Mouse (Mus musculus) urinary bladder, postnatal 10 days (tissue): ENCODE data around the gene Slc28a3.
A peak's percentile ranks its signal among the peaks of the same experiment; 100 is the strongest.

ENCODE experiments used
- DNase-seq: peaks from one replicate; pipeline ENCODE4 v3.0.0; 2022; ENCODE audit warnings: low spot score

The Slc28a3 gene

DNA sequence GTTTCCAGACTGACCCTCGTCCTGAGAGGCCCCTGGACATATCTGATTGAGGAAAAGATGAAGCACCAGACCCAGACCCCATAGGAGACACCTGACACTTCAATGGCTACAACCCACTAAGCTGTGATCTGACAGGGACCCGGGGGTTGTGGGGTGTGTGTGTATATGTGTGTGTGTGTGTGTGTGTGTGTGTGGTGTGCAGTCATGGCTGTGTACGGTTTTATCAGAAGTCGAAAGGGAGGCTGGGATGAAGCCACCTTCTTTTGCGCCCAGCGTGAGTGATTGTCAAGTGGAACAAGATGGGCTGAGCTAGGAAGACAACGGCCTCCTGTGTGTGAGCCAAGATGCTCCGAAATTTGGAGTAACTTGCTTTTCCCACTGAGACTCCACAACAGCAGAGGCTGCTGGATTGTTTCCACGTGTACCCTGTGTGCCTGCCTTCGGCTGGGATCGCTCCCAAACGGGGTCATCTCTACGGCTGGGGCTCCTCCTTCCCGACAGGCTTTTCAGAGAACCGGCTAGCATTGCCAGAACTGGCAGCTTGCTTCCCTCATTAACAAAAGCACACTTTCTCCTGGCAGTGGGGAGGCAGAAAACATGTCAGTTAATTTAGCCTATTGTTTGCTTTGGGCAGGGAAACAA, 50.1 kb downstream of the Slc28a3 start:
- DNase-seq, result no peak

DNA sequence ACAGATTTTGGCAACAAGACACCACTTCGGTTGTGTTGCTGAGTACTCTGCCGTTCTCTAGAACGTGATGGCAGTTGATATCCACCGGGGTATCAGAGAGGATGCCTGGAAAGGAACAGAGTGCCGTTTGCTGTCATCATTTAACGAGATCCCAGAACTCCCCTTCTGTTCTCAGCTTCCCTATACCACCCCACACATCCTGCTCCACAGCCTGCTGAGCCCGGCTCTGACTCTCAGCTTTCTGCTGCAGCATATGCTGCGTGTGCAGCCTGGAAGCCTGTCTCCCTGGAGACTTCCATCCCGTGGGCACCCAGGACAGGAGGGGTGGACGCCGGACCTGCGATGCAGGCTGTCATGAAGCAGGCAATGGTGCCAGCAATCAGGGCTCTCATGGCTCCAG, 52.5 kb downstream of the Slc28a3 start:
- no peak for DNase-seq

DNA sequence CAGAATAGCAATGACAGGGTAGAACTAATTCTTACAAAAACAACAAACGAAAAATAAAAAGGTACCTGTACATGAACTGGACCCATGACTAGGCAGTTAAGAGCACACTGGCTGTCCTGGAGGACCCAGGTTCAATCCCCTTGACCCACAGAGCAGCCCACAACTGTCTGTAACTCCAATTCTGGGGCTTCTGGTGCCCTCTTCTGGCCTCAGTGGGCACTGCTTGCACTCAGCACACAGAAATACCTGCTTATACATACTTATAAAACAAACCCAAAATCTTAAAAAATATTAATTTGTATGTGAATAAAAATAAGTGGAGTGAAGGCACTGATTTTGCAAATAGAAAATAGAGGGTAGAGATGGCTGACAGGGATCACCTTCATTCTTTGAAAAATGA, 54.7 kb downstream of the Slc28a3 start:
- DNase-seq, result no peak

DNA sequence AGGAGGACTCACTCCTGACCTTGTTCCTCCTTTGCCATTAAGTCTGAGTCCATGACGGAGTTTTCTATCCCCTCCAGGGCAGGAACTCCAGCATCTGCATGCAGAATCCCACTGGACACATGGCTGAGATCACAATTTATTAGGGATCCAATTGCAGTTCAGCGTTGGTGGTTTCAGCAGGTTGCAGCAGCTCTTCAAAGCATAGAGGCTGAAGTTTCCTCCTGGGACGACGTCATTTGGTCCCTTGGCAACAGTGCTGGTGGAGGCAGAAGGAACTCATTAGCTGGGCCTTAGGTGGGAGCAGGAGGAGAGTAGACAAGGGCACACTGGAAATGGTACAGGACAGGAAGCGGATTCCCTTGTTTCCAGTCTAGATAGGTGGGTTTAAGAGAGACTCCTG, 55.1 kb downstream of the Slc28a3 start:
- no peak for DNase-seq

DNA sequence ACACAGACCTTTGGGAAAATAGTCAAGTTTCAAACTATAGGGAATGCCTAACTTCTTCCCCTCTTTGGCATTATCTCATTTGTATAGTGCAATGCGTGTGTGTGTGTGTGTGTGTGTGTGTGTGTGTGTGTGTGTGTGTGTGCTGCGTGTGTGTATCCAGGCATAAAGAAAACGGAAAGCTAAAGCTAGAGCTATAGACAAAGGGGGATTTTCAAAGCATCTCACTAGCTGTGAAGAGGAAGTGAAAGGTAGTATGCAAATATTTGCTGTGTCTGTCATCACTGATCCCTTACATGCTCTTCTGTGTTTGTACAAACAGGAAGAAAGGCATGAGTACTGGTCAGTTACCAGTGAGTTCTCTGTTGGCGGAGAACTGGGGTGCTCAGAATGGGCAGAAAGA, 58.8 kb downstream of the Slc28a3 start:
- no peak for DNase-seq

DNA sequence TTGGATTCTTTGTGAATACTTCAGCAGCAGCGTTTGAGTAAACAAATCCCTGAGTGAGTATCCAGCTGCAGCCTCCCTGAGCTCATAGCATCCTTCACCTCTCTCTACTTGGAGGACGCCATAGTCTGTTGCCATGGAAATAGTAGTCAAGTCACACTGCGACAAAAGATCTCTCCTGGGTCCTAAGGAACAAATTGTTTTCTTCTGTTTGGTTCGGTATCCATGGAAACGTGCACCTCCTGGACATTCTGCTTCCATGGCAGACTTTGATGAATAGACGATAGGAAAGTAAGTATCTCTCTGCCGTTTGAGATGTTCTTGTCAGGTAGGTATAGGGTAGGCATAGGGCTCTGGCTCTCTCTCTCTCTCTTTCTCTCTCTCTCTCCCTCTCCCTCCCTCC, 63.1 kb downstream of the Slc28a3 start:
- DNase-seq, result no peak

DNA sequence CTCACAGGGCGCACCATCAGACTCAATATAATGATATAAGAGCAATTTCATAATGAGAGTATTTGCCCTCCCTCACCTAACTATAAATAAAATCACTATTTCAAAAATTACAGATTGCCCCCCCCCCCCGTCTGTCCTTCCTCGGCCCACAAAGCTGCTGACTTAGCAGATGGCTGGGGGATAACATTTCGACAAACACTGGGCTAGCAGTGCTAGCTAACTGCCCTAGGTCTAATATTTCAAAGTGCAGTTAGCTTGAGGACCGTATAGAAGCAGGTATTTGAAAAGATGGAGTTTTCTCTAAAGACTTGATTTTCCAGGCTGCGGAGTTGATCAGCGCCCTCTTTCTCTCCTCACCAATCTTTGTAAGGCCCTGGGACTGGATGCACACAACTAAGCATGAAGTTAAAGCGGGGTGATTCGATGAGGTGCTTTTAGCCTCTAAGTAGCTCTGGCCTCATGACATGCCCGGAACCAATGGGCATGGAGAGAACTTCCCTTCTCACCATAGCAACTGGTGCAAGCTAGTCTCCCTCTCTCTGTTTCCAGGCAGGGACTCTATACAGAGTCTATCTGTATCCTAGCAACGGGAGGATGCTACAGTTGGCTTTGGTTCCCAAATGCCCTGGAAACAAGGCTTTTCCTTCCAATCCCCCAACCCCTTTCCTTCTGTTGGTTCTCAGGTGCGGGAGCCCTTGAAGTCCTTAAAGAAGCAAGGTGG, 66.8 kb downstream of the Slc28a3 start:
- no peak for DNase-seq

DNA sequence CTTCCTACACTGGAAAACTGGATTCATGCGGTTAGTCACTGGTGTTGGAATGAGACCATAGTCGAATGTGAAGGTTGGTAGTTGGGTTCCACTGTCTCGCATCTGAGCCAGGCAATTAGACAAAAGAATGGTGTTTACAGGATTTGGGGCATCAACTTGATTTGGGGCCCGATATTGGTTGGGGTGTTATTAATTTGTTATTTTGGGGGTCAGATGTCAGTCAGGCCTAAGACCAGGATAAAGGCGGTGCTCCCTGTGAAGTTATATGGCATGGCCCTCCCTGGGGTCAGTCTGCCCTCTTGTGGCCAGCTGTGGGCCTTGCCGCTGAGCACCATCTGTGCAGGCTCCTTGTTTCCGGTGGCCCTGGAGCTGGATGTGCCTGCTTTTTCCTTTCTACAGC, 67.6 kb downstream of the Slc28a3 start:
- peak; percentile 46 for DNase-seq

DNA sequence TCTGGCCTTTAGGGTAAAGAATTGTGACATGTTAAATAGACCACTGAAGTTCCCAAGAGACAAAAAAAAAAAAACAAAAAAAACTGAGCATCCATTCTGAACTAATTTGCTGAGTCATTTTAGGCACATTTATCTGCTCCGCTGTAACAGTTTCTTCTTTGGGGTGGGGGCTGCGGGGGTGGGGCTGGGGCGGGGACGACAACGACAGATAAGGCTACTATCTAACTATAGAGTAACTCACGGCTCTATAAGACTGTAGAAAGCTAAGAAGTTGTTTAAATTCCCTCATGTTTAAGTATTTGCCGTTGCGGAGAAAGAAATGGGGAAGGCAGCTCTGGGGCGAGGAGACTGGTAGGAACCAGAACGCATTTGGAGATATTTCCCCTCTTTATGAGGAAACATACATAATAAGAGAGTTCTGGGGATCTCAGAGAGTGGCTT, 68.1 kb downstream of the Slc28a3 start:
- DNase-seq, result no peak

DNA sequence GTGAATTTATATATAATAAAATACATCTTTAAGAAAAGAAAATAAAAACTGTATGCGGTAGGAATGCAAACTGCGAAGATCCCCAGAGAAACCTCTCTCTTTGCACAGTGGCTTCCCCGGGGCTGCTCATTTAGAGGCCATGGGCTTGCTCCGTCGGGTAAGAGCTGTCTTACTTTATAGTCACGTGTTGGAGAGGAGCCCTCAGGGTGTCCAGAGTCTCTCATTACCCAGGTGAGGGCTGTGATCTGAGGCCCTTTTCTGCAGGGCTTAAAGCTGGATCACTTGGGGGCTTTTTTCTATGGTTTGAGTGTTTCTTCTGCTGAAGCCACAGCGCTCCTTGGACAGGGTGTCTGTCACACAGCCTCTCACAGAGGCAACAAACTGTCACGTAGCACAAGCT, 68.5 kb downstream of the Slc28a3 start:
- no peak for DNase-seq

DNA sequence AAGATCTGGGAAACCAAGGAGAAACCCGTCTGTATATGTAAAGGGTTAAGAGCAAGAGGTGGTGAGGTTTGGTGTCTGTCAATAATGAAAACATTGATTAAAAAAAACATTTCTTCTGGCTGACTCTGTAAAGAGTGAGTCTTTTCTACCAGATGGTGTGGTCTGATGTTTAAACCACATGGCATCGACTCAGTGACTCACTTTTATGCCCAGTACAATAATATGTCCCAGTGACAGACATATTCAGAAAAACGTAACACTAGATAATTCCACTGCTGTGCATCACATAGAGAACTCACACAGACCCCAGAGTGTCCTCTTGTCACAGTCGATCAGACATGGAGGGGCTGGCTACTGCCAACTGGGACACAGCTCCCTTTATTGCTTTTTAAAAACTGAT, 69.1 kb downstream of the Slc28a3 start:
- DNase-seq, result no peak

DNA sequence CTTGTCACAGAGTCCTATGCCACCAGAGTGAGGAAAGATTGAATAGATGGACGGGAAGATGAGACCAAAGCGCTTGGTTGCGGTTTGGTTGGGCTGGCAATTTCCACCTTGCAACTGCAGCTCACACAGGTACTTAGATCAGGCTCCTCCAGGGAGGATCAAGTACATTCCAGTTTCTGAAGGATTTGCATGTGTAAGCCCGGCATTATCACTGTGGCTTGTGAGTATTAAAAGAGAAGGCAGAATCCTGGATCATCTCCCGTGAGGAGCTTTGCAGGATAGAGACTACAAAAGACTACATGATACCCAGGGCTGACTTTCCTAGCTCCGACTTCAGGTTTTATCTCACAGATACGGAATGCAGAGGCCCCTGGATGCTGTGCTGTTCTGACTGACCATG, 71.7 kb downstream of the Slc28a3 start:
- DNase-seq, result no peak

DNA sequence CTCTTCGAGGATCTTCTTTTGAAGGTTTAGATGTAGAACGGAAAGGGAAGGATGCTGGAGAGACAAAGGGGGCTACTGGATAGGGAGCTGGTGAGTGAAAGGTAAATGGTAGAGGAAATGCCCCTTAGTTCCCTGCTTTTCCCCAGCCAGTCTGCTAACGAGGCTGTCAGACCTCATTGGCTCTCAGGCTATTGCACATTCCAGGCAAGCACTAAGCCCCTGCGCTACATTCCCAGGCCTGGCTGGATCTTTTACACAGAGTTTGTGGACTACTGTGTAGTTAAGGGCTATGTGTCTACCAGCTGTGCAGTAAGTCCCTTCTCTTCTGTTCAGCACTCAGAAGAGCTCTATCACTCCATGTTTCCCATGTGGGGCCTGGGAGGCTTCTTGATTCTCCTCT, 72.3 kb downstream of the Slc28a3 start:
- no peak for DNase-seq

DNA sequence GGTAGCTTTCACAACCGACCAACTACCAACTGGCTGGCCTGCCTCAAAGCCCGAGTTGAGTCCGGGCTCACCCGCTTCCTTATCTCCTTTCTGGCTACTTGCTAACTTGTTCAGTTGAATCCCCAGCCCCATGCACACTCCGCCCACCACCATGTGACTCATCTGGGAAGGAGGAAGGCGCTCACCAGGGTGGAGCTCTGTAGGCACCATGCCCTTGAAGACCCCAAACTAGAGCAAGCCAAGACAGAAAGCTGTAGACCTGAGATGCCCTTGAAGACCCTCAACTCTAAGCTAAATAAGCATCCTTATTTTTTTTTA, 72.8 kb downstream of the Slc28a3 start:
- no peak for DNase-seq

DNA sequence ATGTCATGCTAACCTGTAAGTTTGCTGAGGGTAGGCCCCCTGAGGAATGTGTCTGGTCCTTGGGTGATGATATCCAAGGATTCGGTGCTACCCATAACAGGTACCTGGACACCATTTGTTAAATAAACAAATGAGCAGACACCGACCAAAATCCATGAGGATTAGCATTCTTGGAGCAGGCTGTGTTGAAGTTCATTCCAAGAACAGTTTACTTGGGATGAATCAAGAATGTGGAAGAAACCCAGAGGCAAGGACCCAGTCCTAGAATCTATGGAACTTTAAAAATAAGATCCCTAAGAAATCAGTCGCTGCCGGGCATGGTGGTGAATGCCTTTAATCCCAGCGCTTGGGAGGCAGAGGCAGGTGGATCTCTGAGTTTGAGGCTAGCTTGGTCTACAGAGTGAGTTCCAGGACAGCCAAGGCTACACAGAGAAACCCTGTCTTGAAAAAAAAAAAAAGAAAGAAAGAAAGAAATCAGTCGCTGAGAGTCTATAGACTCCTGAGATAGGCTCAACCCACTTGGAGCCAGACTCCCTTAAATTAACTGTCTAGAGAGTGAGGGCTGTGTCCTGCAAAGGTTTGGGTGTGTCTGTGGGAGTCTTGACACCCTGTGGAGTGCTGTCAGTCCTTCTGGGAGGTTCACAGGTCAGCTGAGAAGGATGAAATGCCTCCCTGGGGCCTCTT, 73.3 kb downstream of the Slc28a3 start:
- no peak for DNase-seq

DNA sequence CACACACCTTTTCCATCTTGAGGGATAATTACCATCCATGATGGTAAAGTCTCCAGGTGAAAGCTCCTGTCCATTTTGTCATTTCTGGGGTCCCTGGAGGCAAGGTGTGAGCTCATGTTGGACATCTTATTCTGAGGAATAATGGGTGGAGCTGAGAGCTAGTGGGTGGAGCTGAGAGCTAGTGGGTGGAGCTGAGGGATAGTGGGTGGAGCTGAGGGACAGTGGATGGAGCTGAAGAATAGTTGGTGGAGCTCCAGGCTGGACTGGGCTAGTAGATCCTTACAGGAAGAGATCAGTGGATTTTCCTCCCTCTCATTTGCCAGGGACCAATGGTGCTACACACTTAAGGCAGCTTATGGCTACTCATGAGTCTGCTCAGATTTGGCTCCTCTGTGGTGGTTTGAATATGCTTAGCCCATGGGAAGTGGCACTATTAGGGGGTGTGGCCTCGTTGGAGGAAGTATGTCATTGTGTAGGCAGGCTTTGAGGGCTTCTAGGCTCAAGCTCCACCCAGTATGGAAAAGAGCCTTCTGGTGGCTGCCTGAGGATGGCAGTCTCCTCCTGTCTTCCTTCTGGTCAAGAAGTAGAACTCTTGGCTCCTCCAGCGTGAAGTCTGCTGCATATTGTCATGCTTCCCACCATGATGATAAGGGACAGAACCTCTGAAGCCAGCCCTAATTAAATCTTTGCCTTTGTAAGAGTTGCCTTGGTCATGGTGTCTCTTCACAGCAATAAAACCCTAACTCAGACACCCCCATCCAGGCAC, 74.0 kb downstream of the Slc28a3 start:
- no peak for DNase-seq

DNA sequence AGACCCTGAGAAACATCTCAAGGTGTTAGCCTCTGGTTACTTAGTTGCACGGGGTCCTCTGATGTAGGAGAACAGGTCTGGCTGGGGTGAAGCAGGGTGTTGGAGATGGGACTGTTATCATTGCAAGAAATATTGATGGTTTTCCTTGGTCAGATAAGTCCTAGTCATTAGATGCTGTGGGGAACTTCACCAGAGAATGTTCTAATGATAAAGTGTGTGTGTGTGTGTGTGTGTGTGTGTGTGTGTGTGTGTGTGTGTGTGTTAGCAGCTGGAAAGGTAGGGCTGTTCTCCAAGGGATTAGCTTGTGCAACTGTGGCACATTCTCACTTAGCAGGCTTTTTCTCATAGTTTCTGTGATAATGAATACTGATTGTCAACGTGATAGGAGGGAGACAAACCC, 75.4 kb downstream of the Slc28a3 start:
- no peak for DNase-seq

DNA sequence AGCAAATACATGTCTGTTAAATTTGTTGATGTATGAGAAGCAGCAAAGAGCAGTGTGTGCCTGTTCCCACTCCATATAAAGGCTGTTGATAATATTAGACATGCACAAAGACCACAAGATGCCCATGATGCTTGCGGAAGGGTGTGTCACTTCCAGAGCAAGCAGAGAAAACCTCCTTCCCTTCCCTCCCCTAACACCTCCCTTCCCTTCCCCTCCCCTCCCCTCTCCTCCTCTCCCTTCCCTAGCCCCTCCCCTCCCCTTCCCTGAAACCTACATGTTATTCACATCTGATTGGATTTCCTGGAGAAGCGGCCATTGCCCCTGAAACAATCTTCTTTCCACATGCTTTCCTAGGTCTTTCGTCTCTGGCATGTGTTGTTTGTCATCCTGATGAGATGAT, 75.8 kb downstream of the Slc28a3 start:
- no peak for DNase-seq

DNA sequence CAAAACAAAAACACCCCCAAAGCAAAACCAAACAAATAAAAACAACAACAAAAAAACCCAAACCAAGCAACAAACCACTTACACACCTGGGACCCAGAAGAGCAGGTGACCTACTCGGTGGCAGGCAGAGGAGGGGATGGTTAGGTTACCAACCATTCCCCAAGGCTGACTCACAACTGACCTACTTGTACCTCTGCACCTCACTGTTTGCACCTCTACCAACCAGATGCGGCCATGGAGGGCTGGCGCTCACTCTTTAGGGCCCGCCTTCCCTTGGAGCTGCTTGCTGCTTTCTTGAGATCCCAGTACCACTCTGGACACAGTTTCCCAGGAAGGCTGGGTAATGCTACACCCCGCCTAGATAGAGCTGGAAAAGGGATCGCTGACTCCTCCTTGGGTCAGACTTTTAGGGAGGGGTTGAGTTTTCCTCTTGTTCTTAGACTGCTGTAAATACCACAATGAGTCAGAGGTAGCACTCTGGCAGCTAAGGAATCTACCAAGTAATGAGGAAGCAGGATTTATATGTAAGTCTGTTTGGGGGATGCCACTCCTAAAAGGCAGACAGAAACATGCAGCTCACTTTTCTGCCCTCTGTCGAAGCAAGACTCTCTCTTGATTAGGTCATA, 76.3 kb downstream of the Slc28a3 start:
- DNase-seq, result no peak

DNA sequence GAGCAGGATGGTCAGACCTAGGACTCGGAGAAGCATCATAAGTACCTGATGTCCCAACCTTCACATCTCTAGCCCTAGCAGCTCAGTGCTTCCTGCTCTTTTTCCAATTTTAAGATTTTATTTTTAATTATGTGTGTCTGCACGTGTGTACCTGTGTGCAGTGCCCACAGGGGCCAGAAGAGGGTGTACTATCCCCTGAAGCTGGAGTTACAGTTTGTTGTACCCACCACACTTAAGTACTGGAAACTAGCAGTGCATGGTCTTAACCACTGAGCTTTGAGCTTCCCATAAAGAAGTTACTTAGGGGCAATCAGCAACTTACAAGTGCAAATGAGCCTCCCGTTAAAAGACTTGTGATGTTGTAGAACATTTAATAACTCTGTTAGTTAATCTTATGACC, 86.1 kb downstream of the Slc28a3 start:
- no peak for DNase-seq

DNA sequence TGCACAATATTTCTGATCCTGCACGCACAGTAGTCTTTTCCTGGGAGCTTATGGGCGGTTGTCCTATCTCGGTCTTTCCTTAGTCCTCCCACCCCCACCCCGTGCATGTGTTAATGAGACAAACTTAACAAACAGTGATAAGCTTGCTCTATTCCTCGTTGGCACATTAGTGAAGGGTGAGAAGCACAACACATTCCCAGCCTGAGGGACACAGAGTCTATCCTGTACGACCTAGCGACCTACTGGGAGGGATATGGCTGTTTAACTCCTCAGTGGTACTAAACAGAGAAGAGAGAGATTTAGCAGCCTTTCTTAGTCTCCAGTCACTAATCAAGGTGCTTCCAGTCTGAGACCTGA, 86.9 kb downstream of the Slc28a3 start:
- no peak for DNase-seq

DNA sequence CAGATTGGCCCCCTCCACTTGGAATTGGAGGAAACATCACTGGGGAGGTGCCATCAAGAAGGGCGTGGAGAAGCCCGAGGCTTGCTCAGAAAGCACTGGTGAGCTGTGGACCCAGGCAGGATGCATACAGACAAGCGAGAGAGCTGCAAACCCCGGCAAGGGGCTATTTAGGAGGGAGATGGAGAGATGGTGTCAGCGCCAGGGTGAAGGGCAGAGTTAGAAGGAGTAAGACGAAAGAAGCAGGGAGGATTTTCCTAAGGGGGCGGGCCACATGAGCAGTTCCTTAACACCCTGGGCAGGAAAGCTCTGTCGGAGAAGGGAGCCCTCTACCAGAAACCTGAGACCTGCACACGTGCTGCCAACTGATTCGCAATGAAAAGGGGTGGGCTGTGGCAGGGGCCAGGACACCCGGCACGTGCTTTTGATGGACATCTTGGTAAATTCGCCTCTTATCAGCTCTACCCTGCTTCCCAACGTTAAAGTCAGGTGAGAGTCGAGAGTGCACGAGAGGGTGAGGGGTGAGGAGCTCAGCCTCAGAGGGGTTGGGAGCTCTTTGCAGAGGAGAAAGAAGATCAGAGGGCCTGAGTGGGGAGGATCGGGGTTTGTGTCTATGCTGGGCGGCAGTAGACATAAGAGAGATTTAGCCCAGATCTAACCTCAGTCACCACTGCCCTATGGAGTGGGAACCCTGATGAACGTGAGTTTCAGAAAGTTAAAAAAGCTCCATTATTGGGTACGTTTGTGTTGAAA, 87.5 kb downstream of the Slc28a3 start:
- DNase-seq, result no peak
